Mouse (Mus musculus) layer of hippocampus, postnatal 36 days (tissue): ENCODE measurements around the gene Plcb2. TPM values are rescaled to one million over a fixed set of nuclear protein-coding genes. Genes with fewer than 3 reads are reported as not detected.

Experiments used
- DNase-seq, 2 experiments: peaks; one replicate each; pipeline ENCODE4 v3.0.0; 2022
- total RNA-seq, 2 experiments: library from RNA; stranded (reverse); gene quantifications; 2 replicates each; pipeline ENCODE4 v1.2.3; 2021

The Plcb2 gene
- total RNA-seq, 2 experiments from 2014 or later = 2.3 to 2.5 TPM

DNA sequence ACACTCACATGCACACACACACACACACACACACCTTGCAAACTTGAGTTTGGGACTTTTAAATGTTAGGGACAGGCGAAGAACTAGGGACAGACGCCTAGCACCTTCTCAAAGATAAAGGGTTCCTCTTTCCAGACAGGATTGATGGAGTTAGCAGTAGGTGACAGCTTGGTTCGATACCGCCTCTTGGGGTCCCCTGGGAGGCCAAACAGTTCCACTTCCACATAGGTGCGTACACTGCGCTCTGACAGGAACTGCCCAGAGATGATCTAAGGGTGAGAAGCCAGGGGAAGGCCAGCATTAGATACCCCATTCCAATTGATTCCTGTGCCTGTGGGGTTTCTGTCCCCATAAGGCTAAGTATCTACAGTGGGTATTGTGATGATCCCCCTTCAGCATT, 14.6 kb downstream of the Plcb2 start:
- DNase-seq = no peak

DNA sequence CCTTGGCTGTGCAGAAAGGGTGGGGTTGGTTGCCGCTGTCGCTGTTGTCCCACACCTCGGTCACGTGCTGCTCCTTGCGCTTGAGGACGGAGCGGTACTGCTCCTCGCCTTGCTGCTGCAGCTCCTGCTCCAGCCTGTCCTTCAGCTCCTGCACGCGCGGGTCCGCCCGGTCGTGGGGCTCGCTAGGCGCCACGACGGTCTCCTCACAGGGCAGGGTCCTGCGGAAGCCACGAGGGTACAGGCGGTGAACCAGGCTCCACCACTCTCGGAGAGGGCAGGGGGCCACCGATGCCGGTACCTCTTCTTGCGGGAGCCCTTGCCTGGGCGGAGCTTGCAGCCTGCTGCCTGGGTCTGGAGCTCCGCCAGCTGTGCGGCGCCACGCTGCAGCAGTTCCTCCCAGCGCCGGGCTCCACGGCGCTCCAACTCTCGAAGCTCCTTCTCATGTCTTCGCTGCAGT, 17.2 kb downstream of the Plcb2 start:
- no peak for DNase-seq

DNA sequence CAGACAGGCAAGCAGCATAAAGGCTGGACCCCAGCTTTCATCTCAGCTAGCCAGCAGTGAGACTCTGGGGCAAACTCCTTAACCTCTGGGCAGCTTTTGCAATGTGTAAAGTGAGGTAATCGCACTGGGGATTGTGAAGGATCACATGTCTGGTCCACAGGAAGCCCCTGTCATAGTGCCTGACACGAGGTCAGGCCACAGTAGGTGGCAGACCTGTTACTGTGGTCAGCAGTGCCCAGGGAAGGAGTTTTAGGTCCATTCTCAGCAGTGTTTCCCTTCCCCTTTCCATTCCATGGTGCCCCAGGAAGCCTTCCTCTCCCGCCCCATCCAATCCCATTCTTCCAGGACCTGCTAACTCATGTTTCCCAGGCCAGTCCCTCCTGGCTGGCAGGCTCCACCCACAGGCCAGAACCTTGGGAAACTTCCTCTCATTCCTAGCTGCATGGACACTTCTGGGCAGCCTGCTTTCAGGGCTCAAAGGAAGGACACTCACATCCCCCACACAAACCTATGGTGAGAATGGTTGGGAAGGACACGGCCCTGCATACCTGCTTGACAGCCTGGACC, 18.5 kb downstream of the Plcb2 start:
- DNase-seq = no peak

DNA sequence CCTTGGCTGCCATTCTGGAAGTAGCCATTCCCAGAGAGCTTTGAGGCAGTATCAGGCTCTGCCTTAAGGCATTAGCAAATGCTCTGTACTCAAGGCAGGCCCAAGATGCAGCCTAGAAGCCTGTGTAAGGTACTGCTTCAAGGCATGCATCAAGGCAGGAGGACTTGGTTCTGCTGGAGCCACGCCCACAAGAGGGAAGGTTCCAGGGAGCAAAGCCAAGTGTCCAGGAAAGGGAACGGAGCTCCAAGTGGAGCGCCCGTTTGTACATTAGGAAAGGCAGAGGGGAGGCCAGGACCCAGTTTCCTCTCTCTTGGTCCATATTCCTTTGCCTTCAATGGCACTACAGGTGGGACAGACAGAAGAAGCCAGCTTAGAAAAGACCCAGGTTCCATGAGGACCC, 19.8 kb downstream of the Plcb2 start:
- DNase-seq = no peak

DNA sequence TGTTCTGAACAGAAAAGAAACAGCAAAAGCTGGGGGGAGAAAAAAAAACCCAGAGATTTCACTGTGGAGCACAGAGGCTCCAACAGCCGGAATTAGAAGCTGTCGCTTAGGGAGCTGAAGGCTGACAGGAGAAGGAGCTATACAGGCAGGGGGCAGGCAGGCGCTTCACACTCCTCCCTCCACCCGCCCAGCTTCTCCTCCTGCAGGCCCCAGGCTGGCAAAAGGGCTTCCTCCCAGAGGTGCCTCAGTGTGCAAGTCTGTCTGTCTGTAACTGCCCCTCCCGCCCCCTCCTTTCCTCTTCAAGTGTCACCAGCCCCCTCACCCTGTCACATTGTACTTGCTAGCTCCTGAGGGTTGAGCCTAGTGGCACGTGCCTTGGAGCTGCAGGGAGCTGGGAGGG, 21.8 kb downstream of the Plcb2 start:
- DNase-seq = no peak

DNA sequence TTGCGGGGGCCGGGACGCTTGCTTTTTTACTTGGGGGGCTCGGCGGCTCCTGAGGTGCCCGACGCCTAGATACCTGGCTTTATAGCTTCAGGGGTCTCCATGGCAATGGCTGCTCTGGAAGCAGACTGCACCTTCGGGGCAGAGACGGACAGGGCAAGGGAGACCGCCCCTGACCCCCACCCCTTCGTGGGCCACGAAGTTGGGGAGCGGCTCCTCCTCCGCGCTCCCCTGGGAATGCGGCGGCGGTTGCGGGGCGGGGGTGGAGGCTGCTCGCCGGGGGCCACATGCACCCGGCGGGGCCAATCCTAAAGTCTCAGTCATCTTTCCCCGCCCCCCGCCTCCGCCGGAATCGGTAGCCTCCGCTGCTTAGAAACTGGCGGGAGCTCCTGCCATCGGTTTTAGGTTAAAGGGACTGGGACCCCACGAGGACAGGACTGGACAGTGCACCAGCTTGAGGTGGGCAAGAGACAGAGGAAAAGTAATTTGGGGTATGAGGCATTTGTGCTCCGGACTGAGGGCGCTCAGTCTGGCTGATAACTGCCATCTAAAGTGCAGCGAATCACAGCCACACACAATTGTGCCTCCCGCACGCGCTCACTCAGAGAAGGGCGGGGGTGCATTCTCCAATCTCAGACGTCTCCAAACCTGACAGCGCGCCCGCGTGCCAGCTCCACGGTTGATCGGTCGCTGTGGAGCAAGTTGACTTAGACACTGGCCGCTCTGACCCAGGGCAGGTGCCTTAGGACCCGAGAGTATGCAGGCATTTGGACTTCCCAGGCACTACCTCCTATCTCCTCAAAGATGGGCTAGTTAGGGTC, 24.1 kb downstream of the Plcb2 start, which contains the start of gene Ankrd63:
Gene Ankrd63 (minus strand): TSS at position 51 of the 818 bp plus-strand sequence.
- no peak for DNase-seq

DNA sequence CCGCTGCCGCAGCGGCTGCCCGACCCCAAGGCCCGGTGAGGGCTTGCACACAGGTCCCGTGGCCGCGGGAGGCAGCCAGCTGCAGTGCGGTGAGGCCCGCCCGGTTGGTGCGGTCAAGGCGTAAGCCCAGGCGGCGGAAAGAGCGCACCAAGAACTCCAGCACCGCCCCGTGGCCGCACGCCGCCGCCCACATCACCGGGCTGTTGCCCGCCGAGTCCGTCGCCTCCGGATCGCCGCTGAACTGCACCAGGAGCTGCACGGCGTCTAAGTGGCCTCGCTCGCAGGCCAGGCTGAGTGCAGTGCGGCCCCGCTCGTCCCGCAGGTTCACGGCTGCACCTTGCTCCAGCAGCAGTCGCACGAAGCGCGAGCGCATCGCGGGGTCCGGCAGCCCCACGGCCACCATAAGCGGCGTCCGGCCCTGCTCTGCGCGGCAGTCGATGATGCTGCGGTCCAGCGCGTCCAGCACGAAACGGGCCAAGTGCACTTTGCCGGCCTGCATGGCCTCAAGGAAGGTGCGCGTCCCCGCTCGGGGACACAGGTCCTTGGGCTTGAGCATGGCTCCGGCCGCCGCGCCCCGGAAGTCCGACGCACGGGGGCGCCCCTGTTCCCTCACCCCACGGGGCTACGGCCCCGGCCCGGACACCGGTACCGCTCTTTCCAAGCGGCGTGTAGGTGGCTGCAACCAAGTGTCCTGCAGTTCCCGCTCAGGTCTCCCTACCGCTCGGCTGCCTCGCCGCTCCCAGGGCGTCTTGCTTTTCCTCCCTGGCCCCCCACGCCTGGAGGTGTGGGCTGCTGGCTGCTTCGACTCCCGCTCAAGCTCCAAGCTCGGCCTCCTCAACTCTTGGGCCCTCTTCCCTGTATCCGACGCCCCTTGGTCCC, 25.1 kb downstream of the Plcb2 start:
- DNase-seq = no peak

DNA sequence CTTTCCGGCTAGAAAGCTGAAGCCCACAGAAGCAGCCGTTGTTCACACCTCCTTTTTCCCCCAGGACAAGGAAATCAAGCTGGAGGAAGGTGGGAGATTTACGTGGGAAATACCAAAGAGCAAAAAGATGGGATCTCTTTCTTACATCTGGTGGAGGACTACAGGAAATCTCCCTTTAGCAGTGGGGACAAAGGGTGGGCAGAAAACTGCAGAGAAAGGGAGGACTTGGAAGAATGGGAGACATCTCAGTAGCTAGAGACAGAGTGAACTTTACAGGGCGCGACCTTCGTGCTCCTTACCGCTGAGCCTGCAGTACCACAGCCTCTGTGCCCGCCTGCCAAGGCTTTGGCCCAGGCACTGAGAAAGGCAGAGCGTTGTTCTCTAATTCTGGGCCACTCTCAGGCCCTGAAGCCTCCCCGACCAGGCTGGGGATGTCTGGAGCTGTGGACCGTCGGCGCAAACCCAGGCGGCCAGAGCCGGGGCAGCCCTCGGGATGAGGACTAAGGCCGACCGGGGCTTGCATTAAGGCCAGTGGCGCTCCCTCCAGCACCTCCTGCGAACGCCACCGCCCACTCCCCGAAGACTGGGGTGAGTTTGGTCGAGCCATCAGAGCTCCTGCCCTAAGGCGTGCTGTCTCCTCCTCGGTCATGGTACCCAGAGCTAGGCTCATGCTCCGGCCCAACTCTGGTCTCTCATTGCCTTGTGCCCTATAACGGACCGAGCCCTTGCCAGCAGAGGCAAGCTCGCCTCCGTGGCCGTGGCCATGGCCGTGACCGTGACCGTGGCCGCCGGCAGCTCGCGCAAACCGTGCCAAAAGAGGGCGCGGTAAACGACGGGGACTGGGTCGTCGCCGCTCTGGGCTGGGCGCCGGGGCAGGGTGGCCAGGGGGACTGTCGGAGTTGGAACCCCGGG, 26.0 kb downstream of the Plcb2 start:
- DNase-seq = no peak

DNA sequence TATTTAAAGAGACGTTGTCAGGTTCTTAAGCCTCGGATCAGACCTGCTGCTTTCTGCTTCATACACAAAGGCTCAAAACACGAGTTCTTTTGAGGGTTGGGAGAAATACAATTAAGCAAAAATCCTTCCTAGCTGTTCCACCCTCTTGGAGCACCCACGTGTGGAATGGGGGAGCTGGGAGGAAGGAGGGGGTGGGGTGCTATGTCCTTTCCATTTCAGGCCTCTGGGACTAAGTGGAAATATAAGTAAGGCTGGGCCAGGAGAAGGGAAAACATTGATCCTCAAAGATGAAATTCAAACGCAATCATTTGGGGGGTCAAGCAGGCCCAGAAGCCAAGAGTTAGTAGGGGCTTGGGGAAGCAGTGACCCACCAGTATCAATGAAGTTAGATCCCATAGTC, 27.1 kb downstream of the Plcb2 start:
- DNase-seq = no peak

DNA sequence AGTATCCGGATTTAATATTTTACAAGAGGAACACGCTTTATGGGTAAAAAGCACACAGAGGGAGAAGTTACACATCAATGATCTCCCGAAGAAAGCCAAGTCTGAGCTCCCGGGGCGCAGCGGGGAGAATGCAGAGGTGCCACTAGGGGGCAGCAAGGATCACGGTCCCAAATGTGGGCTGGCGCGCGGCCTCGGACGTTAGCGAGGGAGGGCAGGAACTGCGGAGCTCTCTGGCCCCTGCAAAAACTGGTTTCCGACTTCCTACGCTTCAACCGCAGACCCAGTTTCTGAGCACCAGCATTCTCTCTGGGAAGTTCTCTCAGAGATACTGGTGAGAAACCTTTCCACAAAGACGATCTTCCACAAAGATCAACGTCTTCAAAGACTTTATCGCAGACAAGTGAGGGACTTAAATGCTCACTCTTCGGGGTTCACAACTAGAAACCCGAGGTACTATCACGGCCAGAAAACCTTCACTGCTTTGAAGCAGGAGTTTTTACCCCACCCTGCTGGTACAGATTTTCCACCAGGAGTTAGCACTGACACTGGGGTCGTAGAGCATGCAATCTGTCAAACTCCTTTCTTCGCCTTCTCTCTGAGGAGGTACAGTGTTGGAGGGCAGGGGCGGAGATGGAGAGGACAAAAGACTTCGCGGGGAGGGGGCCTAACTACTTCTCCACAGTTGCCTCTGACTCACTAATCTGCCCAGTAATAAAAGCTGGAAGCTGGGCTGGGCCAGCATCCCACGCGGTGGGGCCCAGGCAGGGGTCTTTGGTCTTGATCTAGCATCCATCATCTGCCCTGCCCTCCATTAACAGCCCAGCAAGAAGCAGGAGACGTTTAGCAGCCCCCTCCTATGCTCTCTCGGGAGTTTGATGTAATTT, 27.8 kb downstream of the Plcb2 start:
- peak; percentile 72 to 76 for DNase-seq

DNA sequence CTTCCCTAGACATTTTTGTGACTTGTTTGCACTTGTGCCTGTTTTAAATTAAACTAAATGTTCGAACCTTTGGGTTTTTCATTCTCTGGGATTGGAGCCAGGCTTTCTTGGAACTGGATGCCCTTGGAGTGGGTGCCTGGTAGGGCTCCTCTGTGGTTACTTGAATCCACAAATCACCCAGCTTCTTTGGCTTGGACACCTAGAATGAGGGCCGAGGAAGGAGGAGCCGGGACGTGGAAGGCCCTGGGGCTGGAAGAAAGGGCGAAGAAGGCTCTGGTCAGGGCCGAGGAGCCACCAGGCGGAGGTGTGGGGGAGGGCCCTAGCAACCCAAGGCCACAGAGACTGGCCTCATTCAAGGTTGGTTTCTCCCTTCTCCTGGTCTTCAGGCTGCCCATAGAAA, 30.3 kb downstream of the Plcb2 start:
- DNase-seq = no peak

DNA sequence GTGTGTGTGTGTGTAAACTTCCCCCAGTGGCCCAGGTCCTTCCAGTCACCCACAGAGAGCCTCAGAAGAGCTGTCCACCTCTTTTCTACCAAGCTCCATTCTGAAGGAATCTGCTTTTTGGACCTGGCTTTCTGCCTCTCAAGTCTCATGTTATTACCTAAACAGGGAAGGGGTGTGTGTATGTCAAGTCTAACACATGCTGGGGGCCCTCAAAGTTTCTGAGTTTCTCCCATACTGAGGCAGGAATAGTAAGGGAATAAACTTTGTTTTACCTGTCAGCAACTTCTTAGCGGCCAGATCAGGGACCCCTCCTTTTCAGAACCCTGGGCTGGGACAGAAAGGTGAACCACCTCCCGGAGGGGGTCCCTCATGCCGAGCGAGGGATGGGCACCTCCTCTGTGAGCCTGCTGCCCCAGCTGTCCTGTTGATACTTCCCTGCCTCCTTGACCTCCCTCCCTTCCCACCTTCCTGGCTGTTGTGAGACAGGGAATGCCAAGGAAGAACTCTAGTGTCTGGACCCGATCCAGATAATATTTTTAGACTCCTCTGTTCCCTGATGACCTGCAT, 30.8 kb downstream of the Plcb2 start:
- no peak for DNase-seq

DNA sequence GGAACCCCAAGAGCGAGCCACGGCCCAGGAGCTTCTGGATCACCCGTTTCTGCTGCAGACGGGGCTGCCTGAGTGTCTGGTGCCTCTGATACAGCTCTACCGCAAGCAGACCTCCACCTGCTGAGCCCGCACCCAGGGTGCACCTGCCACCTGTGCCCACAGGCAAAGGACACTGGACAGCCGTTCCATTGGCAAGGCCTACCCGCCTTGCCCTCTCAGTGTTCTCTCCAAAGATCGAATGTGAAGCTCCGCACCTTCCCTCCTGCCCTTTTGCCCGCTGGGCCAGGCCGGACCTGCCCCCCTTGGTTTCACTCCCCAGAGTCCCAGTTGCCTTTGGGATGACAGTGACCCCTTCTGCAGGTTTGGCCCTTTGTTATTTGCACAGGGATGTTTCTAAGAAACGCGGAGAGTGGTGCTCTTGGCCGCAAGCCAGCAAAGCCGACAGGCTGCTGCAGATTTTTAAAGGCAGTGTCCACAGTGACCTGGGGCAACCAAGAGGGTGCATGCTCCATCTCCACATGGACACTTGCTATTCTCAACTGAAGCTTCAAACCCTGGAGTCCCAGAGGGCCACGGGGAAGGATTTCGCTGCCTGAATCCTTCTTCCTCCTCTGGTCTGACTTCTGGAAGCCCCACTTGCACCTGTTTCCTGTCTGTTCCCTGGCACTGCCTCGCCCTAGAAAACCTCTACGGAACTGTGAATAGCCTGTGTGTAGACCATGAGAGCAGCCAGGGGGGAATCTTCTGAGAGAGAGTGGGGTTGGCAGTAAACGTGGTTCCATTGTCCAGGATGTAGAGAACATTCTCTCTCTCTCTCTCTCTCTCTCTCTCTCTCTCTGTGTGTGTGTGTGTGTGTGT, 31.6 kb downstream of the Plcb2 start:
- DNase-seq = no peak

DNA sequence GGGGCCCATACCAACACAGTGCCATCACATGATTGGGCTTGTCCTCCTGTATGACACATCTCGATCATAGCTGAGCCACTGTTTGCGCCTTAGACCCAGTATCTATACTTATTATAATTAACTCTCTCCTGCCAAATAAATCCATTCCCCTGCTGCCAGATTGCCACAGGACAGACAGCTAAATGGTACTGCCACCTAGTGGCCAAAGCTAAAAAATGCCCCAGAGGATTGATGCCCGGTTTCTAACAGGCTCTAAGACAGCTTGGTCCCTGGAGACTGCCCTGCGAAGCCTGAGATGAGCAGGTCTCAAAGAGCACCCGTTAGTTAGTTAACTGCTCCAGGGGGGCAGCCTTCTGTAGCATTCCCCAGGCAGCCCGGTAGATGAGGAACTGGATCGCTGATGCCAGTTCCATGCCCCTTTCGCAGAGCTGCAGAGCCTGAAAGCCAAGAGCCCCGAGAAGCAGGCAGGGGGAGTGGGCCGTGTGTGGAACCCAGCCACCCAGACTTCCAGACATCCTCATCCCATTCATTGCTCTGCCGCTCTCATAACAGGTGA, 32.5 kb downstream of the Plcb2 start:
- DNase-seq = peak in 1 of 2 experiments; percentile 64

DNA sequence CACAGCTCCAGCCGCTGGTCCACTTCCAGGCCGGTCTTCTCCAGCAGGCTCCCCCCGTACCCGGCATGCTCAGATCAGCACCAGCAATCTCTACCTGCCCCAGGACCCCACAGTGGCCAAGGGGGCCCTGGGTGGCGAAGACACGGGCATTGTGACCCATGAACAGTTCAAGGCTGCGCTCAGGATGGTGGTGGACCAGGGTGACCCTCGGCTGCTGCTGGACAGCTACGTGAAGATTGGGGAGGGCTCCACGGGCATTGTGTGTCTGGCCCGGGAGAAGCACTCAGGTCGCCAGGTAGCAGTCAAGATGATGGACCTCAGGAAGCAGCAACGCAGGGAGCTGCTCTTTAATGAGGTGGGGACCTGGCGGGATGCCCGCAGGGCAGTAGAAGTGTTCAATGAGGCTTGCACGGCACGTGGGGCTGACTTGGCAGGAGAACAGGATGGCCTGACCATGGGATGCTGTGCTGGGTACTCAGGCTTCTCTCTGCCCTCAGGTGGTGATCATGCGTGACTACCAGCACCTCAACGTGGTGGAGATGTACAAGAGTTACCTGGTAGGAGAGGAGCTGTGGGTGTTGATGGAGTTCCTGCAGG, 34.8 kb downstream of the Plcb2 start:
- DNase-seq = no peak

DNA sequence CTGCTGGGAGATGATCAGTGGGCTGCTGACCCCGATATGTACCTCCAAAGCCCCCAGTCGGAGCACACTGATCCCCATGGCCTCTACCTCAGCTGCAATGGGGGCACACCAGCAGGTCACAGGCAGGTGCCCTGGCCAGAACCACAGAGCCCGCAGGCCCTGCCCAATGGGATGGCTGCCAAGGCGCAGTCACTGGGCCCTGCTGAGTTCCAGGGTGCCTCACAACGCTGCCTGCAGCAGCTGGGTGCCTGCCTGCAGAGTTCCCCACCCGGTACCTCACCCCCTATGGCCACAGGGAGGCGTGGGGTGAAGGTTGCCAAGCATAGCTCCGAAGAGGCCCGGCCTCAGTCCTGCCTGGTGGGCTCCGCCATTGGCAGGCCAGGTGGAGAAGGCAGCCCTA, 38.4 kb downstream of the Plcb2 start:
- DNase-seq = no peak

DNA sequence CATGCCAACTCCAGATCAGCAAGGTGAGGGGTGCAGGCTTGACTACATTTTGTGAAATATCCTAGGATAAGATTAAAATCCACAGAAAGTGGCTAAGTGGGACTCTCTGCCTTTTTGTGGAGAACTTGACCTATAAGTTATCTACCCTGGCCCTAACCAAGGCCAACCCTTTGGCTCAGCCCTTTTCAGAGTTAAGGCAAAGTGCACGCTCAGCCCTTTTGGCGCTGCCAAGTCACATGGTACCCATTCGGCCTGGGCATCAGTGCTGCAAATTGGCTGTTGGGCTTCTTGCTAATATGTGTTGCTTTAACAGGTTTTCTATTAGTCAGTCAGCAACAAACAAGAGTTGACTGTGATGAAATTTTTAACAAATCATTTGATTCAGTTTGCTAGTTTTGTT, 40.4 kb downstream of the Plcb2 start:
- DNase-seq = no peak

DNA sequence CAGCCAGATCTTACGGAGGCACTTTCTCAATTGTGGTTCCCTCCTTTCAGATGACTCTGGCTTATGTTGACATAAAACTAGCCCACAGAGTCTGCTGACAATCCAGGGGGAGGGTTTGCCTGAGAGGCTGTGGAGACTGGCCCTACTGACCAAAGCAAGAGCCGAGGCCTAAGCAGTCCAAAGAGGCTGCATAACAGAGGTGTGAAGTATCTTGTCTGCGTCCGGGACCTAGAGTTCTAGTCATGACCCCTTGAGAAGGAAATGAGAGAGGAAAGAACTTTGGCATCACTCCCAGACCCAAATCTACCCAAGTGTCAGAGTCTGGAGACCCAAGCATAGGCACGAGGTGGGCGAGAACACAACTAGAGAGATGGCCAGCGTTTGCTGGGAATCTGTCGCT, 41.5 kb downstream of the Plcb2 start:
- DNase-seq = no peak

DNA sequence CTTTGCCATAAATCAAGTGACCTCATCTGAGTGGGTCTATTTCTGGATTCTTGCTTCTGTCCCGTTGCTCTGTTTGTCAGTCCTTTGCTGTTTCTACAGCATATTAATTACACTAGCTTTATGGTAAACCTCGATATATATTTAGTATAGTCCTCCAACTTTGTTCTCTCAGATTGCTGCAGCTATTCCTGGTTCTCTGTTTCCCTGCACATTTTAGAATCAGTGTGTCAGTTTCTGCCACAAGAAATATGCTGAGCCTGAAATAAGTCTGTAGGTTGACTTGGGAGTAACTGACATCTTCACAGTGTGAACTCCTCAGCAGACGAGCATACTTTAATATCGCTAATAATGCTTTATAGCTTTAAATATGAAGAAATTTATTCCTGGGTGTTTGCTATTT, 43.1 kb downstream of the Plcb2 start:
- DNase-seq = no peak
